Mouse (Mus musculus) kidney, embryonic 16.5 days (tissue): ENCODE data around the gene Krt19. TPM values are rescaled to one million over a fixed set of nuclear protein-coding genes. Genes with fewer than 3 reads are reported as not detected.

Experiments used
- ATAC-seq: fragments of 200-750 bp; cut with Nextera tagmentation; 2 replicates; pipeline ENCODE4 v1.8.0; 2017; ENCODE audit warnings: moderate TSS enrichment; ENCODE audit not compliant: low FRiP score, low TSS enrichment
- H3K27ac ChIP-seq: fragments of 300-500 bp; sonication (generic); 2 replicates; pipeline ENCODE4 v1.5.1; 2014; ENCODE audit warnings: low read length
- H3K27me3 ChIP-seq: fragments of 300-500 bp; sonication (generic); 2 replicates; pipeline ENCODE4 v1.6.1; 2014; ENCODE audit warnings: low read length, control low read depth, mixed read lengths; ENCODE audit not compliant: insufficient read depth
- H3K36me3 ChIP-seq: fragments of 300-500 bp; sonication (generic); 2 replicates; pipeline ENCODE4 v1.6.1; 2014; ENCODE audit warnings: low read length, control low read depth, mixed read lengths; ENCODE audit not compliant: insufficient read depth
- H3K4me1 ChIP-seq: fragments of 300-500 bp; sonication (generic); 2 replicates; pipeline ENCODE4 v1.6.1; 2014; ENCODE audit warnings: low read length, control low read depth, mixed read lengths; ENCODE audit not compliant: insufficient read depth
- H3K4me2 ChIP-seq: fragments of 300-500 bp; sonication (generic); replicated peaks from 2 replicates; pipeline ENCODE4 v1.6.1; 2014; ENCODE audit warnings: low read depth, low read length
- H3K4me3 ChIP-seq: fragments of 300-500 bp; sonication (generic); 2 replicates; pipeline ENCODE4 v1.5.1; 2014; ENCODE audit warnings: mild to moderate bottlenecking, low read length
- H3K9ac ChIP-seq: fragments of 300-500 bp; sonication (generic); replicated peaks from 2 replicates; pipeline ENCODE4 v1.6.1; 2014; ENCODE audit warnings: low read length
- H3K9me3 ChIP-seq: fragments of 300-500 bp; sonication (generic); 2 replicates; pipeline ENCODE4 v1.6.1; 2016; ENCODE audit warnings: low read length, control low read depth
- WGBS: fragments of 180-500 bp; shearing (Covaris S2); extraction: QIAGEN DNeasy Blood & Tissue Kit; methylation state at CpG from one replicate; pipeline ENCODE4 v1.1.7; 2014; 5-methylcytosine and 5-hydroxymethylcytosine counted together
- polyA plus RNA-seq: library from polyadenylated mRNA; unstranded; fragments of >200 nt; fragmentation: Nextera tagmentation; extraction: Ambion mirVana; gene quantifications from 2 replicates; pipeline ENCODE4 v1.2.1, GENCODE M21; 2015

Gene Krt19
- polyA plus RNA-seq, 1 experiment from 2014 or later, result 105 TPM

- H3K27me3 ChIP-seq, result no peaks in the 10 kb centered on the region
- no peak for ATAC-seq
- no peak within 1 kb of the TSS for H3K4me3 ChIP-seq
- no peaks in the 10 kb centered on the region for H3K36me3 ChIP-seq
- H3K4me2 ChIP-seq, result no peak within 1 kb of the TSS
- H3K4me1 ChIP-seq, result no peaks in the 10 kb centered on the region; the same call in 1 of the 2 replicates
- WGBS, result 63% methylated on average over 6 of the region's 6 CpGs
- no peak within 1 kb of the TSS for H3K27ac ChIP-seq
- H3K9me3 ChIP-seq, result no peaks in the 10 kb centered on the region
- no peak within 1 kb of the TSS for H3K9ac ChIP-seq
Measured at GRCm38 (mm10) chr11:100105576-100106122, 42.8 kb downstream of the Krt19 start, which contains the start of gene Krt36. Gene Krt36, minus strand, starts transcription at chr11:100105626.

- no peaks in the 10 kb centered on the region for H3K27me3 ChIP-seq
- H3K27ac ChIP-seq, result no peak overlapping the region; the same call in 1 of the 2 replicates
- H3K9ac ChIP-seq, result no peak overlapping the region
- no peaks in the 10 kb centered on the region for H3K9me3 ChIP-seq
- no peak overlapping the region for H3K4me2 ChIP-seq
- ATAC-seq, result peak; percentile 89
- H3K4me3 ChIP-seq, result no peak overlapping the region
- 33% methylated on average over 15 of the region's 15 CpGs for WGBS
- H3K4me1 ChIP-seq, result peaks cover 9% of the 10 kb centered on the region
- H3K36me3 ChIP-seq, result no peaks in the 10 kb centered on the region
Measured at GRCm38 (mm10) chr11:100102693-100103429, 45.6 kb downstream of the Krt19 start.

DNA sequence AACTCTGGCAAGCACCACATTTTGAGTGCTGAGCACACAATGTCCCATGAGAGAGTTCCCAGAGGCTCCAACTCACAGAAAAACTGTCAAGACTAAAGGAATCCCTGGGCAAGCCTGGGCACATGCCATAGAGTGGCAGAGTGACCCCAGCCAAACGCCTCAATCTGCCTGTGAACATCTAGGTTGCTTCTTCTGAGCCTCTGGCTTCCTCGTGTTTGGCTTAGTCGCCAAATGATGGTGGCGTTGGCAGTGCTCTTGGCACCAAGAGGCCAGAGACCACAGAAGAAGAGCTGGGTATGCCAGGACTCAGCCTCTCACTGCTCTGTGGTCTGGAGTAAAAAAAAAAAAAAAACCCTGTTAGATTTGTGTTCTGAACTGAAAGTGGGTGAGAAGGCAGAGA, 48.1 kb downstream of the Krt19 start:
- Histone ChIP-seq H3K27me3 (no peaks in the 10 kb centered on the region), H3K4me2 (no peak overlapping the region), H3K4me3 (no peak overlapping the region), H3K9ac (no peak overlapping the region), H3K9me3 (no peaks in the 10 kb centered on the region), H3K36me3 (no peaks in the 10 kb centered on the region), H3K27ac (no peak overlapping the region), H3K4me1 (peaks cover 13% of the 10 kb centered on the region)
- ATAC-seq, result no peak
- WGBS, result 85% methylated on average over 4 of the region's 4 CpGs

DNA sequence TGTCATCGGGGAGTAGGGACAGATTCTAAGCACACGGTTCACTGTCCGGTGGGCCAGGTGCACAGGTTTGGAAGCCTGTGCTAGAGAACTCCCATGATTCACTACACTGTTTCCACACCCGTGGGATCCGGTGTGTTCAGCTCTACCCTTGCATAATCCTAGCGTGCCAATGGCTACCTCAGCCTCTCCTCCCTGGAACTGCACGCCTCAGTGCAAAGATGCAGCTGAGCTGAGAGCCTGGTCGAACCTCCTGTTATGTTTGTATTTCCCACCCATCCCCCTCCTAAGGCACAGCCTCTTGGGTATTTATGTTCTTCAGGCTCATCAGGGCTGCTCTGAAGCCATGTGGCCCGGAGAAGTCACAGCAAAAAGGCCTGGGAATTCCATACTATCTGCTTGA, 50.6 kb downstream of the Krt19 start:
- 33% methylated on average over 9 of the region's 9 CpGs for WGBS
- H3K9ac ChIP-seq, result no peak overlapping the region
- ATAC-seq, result peak; percentile 86

GRCm38 (mm10) chr11:100096141-100096540, 52.3 kb downstream of the Krt19 start, which contains the start of gene Krt35:
Gene Krt35, minus strand, starts transcription at chr11:100096241.
- no peak for ATAC-seq
- WGBS, result 66% methylated on average over 9 of the region's 9 CpGs
- no peaks in the 10 kb centered on the region for H3K9me3 ChIP-seq

More for the DNA sequence above, 50.6 kb downstream of the Krt19 start:
- Histone ChIP-seq H3K36me3 (no peaks in the 10 kb centered on the region), H3K4me1 (peaks cover 13% of the 10 kb centered on the region), H3K27ac (0 out of 2 replicates have a peak overlapping the region, but pooled peaks have one; percentile 44), H3K4me3 (no peak overlapping the region), H3K27me3 (no peaks in the 10 kb centered on the region), H3K4me2 (no peak overlapping the region), H3K9me3 (no peaks in the 10 kb centered on the region)

More at GRCm38 (mm10) chr11:100096141-100096540, 52.3 kb downstream of the Krt19 start, which contains the start of gene Krt35:
- no peak within 1 kb of the TSS for H3K27ac ChIP-seq
- no peaks in the 10 kb centered on the region for H3K36me3 ChIP-seq
- no peak within 1 kb of the TSS for H3K9ac ChIP-seq
- H3K4me1 ChIP-seq, result peaks cover 17% of the 10 kb centered on the region
- no peak within 1 kb of the TSS for H3K4me2 ChIP-seq
- H3K4me3 ChIP-seq, result no peak within 1 kb of the TSS
- H3K27me3 ChIP-seq, result no peaks in the 10 kb centered on the region

Other genes starting within 250 kb of the Krt19 start
- gene Krtap31-1, start 240.7 kb downstream of the Krt19 start, polyA plus RNA-seq, result not detected in 2 replicates
- gene Gm11565, start 233.9 kb downstream of the Krt19 start, polyA plus RNA-seq, result not detected in 2 replicates
- not detected in 2 replicates for gene Krtap31-2, start 212.4 kb downstream of the Krt19 start, polyA plus RNA-seq
- gene Krtap9-5, start 200.2 kb downstream of the Krt19 start, polyA plus RNA-seq, result not detected in 2 replicates
- gene Krtap29-1, start 169.6 kb downstream of the Krt19 start, polyA plus RNA-seq, result not detected in 2 replicates
- gene Krtap16-1, start 162.1 kb downstream of the Krt19 start, polyA plus RNA-seq, result not detected in 2 replicates
- not detected in 2 replicates for gene Krtap17-1, start 154.7 kb downstream of the Krt19 start, polyA plus RNA-seq
- not detected in 2 replicates for gene Krt33a, start 132.5 kb downstream of the Krt19 start, polyA plus RNA-seq
- gene Krt33b, start 118.8 kb downstream of the Krt19 start, polyA plus RNA-seq, result 0.10 TPM in 1 of 2 replicates, not detected in the other
- not detected in 2 replicates for gene Krt34, start 107.1 kb downstream of the Krt19 start, polyA plus RNA-seq
- gene Krt31, start 98.1 kb downstream of the Krt19 start, polyA plus RNA-seq, result not detected in 2 replicates
- not detected in 2 replicates for gene Krt32, start 60.4 kb downstream of the Krt19 start, polyA plus RNA-seq
- gene Krt35, start 52.4 kb downstream of the Krt19 start, polyA plus RNA-seq, result not detected in 2 replicates
- 1.1 and 1.6 TPM in 2 replicates for gene Krt36, start 43.0 kb downstream of the Krt19 start, polyA plus RNA-seq
- gene Krt13, start 27.1 kb downstream of the Krt19 start, polyA plus RNA-seq, result 0.36 and 0.37 TPM in 2 replicates
- 1.3 and 3.8 TPM in 2 replicates for gene Krt15, start 12.7 kb downstream of the Krt19 start, polyA plus RNA-seq
- not detected in 2 replicates for gene Krt9, start 44.6 kb upstream of the Krt19 start, polyA plus RNA-seq
- gene Krt14, start 58.9 kb upstream of the Krt19 start, polyA plus RNA-seq, result 0.90 and 1.7 TPM in 2 replicates
- not detected in 2 replicates for gene Krt16, start 100.2 kb upstream of the Krt19 start, polyA plus RNA-seq
- gene Krt17, start 112.4 kb upstream of the Krt19 start, polyA plus RNA-seq, result 0.30 and 0.32 TPM in 2 replicates
- not detected in 2 replicates for gene Krt42, start 121.2 kb upstream of the Krt19 start, polyA plus RNA-seq
- gene Eif1, start 171.2 kb upstream of the Krt19 start, polyA plus RNA-seq, result 1,403 and 1,568 TPM in 2 replicates
- gene Gast, start 185.7 kb upstream of the Krt19 start, polyA plus RNA-seq, result not detected in 2 replicates
- 15.5 and 18.6 TPM in 2 replicates for gene Hap1, start 207.5 kb upstream of the Krt19 start, polyA plus RNA-seq
- 153 and 154 TPM in 2 replicates for gene Jup, start 249.1 kb upstream of the Krt19 start, polyA plus RNA-seq